In genomic region chr3:85282816-85283215, GRCm38 (mm10) we compare ENCODE assay signal across 20 mouse cellular contexts.
"Had no signal": no experiment of that assay in that cellular context is flagged by ENCODE, and none has a peak within 500 bp of the region (broad histone marks: within the 10 kb centered on the region; RNA-seq: fewer than 3 reads in every experiment).

No protein-coding gene starts in this region.

- H3K4me2 ChIP-seq: lung, embryonic 14.5 days; midbrain, embryonic 12.5 days; neural tube, embryonic 13.5 days; neural tube, embryonic 15.5 days; stomach, embryonic 15.5 days had no signal

- H3K4me1 ChIP-seq: midbrain, embryonic 10.5 days; midbrain, embryonic 12.5 days; neural tube, embryonic 13.5 days; neural tube, embryonic 15.5 days; stomach, embryonic 15.5 days had no signal

- H3K4me3 ChIP-seq: midbrain, embryonic 10.5 days; midbrain, embryonic 12.5 days; myocyte; neural tube, embryonic 13.5 days; neural tube, embryonic 15.5 days; stomach, embryonic 15.5 days had no signal

- ATAC-seq: midbrain, embryonic 16.5 days had no signal

- H3K36me3 ChIP-seq: midbrain, embryonic 10.5 days; midbrain, embryonic 12.5 days; neural tube, embryonic 13.5 days; neural tube, embryonic 15.5 days; stomach, embryonic 15.5 days had no signal

- H3K27me3 ChIP-seq: midbrain, embryonic 12.5 days; neural tube, embryonic 13.5 days; neural tube, embryonic 15.5 days; stomach, embryonic 15.5 days had no signal

- H3K9me3 ChIP-seq: midbrain, embryonic 10.5 days; midbrain, embryonic 12.5 days; neural tube, embryonic 13.5 days; neural tube, embryonic 15.5 days; stomach, embryonic 15.5 days had no signal

- H3K9ac ChIP-seq: lung, embryonic 14.5 days; midbrain, embryonic 12.5 days; neural tube, embryonic 13.5 days; neural tube, embryonic 15.5 days; stomach, embryonic 15.5 days had no signal

- H3K27ac ChIP-seq: midbrain, embryonic 10.5 days; midbrain, embryonic 12.5 days; neural tube, embryonic 13.5 days; neural tube, embryonic 15.5 days; stomach, embryonic 15.5 days; stomach, postnatal 0 days had no signal

- DNase-seq: lung, adult 18-20 months; lung, embryonic 14.5 days; lung, postnatal 10 days; lung, postnatal 4 days; midbrain, embryonic 14.5 days; retina, postnatal 1 day; right cerebral cortex, adult 18-20 months; right cerebral cortex, postnatal 25 days; right cerebral cortex, postnatal 4 days; thymus, adult 2 months; thymus, postnatal 14 days; thymus, postnatal 36 days had no signal
